Mouse (Mus musculus): ENCODE data around the gene Col4a2. TPM values are rescaled to one million over a fixed set of nuclear protein-coding genes. Genes with fewer than 3 reads are reported as not detected.

Gene Col4a2
- polyA plus RNA-seq, 1 experiment from 2014 or later: 46.4 TPM

- no peak overlapping the region for H3K27ac ChIP-seq
- whole genome bisulfite sequencing: 69% methylated on average over 16 of the region's 16 CpGs
- no peak for ATAC-seq (ENCODE audit: low FRiP score)
Observed at GRCm38 (mm10) chr8:11315179-11315943, 2.8 kb downstream of the Col4a2 start.

DNA sequence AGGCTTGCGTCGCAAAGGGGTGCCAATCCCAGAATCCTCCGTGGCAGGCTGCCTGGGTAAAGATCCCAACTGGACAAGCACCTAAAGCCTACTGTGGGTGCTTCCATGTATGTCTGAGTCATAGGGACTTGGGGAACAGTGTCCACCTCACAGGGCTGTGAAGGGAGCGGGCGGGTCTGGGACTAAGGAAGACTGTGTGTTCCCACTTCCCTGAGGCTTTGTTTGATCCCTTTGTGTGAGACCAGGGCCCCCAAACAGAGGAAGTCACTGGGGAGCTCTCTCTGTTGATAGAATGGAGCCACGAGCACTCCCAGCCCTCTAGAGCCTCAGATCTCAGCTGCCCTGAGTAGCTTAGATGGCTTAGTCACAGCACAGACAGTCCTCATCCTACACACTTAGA is 3.5 kb downstream of the Col4a2 start:
- DNase-seq (ENCODE audit: low spot score) (no peak), ATAC-seq (ENCODE audit: low FRiP score) (no peak)
- no peak overlapping the region for H3K4me3 ChIP-seq (replicated peaks; ENCODE audit: low read length)
- H3K9me3 ChIP-seq (ENCODE audit: control insufficient read depth, low read length): no peaks in the 10 kb centered on the region
- peaks cover 49% of the 10 kb centered on the region for H3K27me3 ChIP-seq (ENCODE audit: control insufficient read depth, insufficient read depth, low read length)
- H3K9ac ChIP-seq: no peak overlapping the region
- H3K4me1 ChIP-seq (replicated peaks; ENCODE audit: control insufficient read depth, insufficient read depth, low read length): peaks cover 11% of the 10 kb centered on the region
- no peak overlapping the region for H3K27ac ChIP-seq
- 78% methylated on average over 6 of the region's 6 CpGs for WGBS
- H3K36me3 ChIP-seq (replicated peaks; ENCODE audit: control insufficient read depth, insufficient read depth): no peaks in the 10 kb centered on the region
- no peak overlapping the region for H3K4me2 ChIP-seq (replicated peaks)

More at GRCm38 (mm10) chr8:11315179-11315943, 2.8 kb downstream of the Col4a2 start:
- Histone ChIP-seq H3K4me2 (replicated peaks) (peak overlapping the region; percentile 97), H3K36me3 (replicated peaks; ENCODE audit: control insufficient read depth, insufficient read depth) (no peaks in the 10 kb centered on the region), H3K4me1 (replicated peaks; ENCODE audit: control insufficient read depth, insufficient read depth, low read length) (peaks cover 11% of the 10 kb centered on the region), H3K27me3 (ENCODE audit: control insufficient read depth, insufficient read depth, low read length) (peaks cover 56% of the 10 kb centered on the region), H3K4me3 (replicated peaks; ENCODE audit: low read length) (no peak overlapping the region), H3K9me3 (ENCODE audit: control insufficient read depth, low read length) (no peaks in the 10 kb centered on the region), H3K9ac (no peak overlapping the region)
- no peak for DNase-seq (ENCODE audit: low spot score)

DNA sequence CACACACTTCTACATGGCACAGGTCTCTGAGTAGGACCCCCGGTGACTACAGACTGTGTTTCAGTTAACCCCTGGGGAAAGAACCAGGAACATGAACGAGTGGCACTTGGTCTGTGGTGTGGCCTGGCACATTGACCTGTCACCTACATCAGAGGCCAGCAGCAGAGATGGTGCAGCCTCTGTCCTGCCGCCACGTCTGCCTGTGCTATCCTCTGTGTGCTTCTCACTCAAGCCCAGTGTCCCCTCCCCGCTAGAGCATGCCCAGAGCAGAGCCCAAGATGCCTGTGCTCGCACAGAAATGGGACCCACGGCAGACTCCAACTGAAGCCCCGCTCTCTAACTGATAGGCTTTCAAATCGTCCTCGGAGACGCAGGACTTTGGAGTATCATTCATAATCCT is 6.8 kb downstream of the Col4a2 start:
- Histone ChIP-seq H3K27ac (no peak overlapping the region), H3K4me2 (replicated peaks) (no peak overlapping the region), H3K4me3 (replicated peaks; ENCODE audit: low read length) (no peak overlapping the region), H3K9ac (no peak overlapping the region), H3K36me3 (replicated peaks; ENCODE audit: control insufficient read depth, insufficient read depth) (no peaks in the 10 kb centered on the region), H3K4me1 (replicated peaks; ENCODE audit: control insufficient read depth, insufficient read depth, low read length) (no peaks in the 10 kb centered on the region), H3K9me3 (ENCODE audit: control insufficient read depth, low read length) (no peaks in the 10 kb centered on the region), H3K27me3 (ENCODE audit: control insufficient read depth, insufficient read depth, low read length) (peaks cover 16% of the 10 kb centered on the region)
- DNase-seq (ENCODE audit: low spot score) (no peak), ATAC-seq (ENCODE audit: low FRiP score) (no peak)
- WGBS: 87% methylated on average over 11 of the region's 11 CpGs

DNA sequence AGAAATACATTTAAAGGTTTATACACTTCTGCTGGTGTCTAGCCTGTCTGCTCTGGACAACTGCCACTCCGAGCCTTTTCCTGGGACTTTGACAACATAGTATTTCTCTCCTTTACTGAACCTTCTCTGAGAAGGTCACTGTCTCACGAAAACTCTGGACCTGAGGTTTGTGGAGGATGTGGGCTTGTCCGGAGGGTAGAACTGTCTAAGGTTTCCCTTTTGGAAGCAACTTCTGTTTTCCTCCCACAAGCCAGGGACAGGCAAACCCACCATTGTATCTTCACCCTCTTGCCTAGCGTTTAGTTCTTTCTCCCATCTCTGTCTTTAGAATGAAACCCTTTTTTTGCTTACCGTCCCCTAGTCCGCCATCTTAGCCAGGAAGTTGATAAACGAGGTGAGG is 9.2 kb downstream of the Col4a2 start:
- 93% methylated on average over 7 of the region's 7 CpGs for WGBS
- ATAC-seq (ENCODE audit: low FRiP score): no peak

GRCm38 (mm10) chr8:11322724-11323585 is 10.3 kb downstream of the Col4a2 start:
- no peak overlapping the region for H3K4me2 ChIP-seq (replicated peaks)

More for the DNA sequence above, 9.2 kb downstream of the Col4a2 start:
- Histone ChIP-seq H3K27me3 (ENCODE audit: control insufficient read depth, insufficient read depth, low read length) (peaks cover under 1% of the 10 kb centered on the region; the same call in 1 of the 2 replicates), H3K9ac (no peak overlapping the region), H3K4me2 (replicated peaks) (no peak overlapping the region), H3K9me3 (ENCODE audit: control insufficient read depth, low read length) (no peaks in the 10 kb centered on the region), H3K4me3 (replicated peaks; ENCODE audit: low read length) (no peak overlapping the region), H3K27ac (no peak overlapping the region), H3K36me3 (replicated peaks; ENCODE audit: control insufficient read depth, insufficient read depth) (no peaks in the 10 kb centered on the region), H3K4me1 (replicated peaks; ENCODE audit: control insufficient read depth, insufficient read depth, low read length) (no peaks in the 10 kb centered on the region)
- no peak for DNase-seq (ENCODE audit: low spot score)

DNA sequence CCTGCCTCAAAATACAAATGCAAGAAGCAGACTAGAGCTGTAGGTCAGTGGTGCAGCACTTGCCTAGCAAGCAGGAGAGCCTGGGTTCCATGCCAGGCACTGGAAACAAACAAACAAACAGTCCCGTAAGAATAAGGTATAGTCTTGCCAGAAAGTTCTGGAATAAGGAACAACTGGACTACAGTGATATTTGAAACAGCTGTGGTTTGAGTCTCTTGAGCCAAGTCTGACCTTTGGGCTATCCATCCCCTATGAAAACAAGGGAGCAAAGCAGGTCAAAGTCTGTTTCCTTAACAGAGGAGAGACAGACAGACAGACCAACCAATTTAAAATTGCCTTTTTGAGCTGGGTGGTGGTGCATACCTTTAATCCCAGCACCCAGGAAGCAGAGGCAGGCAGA is 11.1 kb downstream of the Col4a2 start:
- DNase-seq (ENCODE audit: low spot score): no peak
- H3K27me3 ChIP-seq (ENCODE audit: control insufficient read depth, insufficient read depth, low read length): no peaks in the 10 kb centered on the region
- no peaks in the 10 kb centered on the region for H3K9me3 ChIP-seq (ENCODE audit: control insufficient read depth, low read length)
- 89% methylated on average over 1 of the region's 1 CpGs for WGBS
- no peaks in the 10 kb centered on the region for H3K4me1 ChIP-seq (replicated peaks; ENCODE audit: control insufficient read depth, insufficient read depth, low read length)
- no peak overlapping the region for H3K9ac ChIP-seq
- no peak overlapping the region for H3K4me3 ChIP-seq (replicated peaks; ENCODE audit: low read length)
- H3K36me3 ChIP-seq (replicated peaks; ENCODE audit: control insufficient read depth, insufficient read depth): no peaks in the 10 kb centered on the region
- H3K4me2 ChIP-seq (replicated peaks): no peak overlapping the region
- H3K27ac ChIP-seq: no peak overlapping the region
- ATAC-seq (ENCODE audit: low FRiP score): no peak

More at GRCm38 (mm10) chr8:11322724-11323585, 10.3 kb downstream of the Col4a2 start:
- Histone ChIP-seq H3K27ac (0 out of 2 replicates have a peak overlapping the region, but pooled peaks have one; percentile 17), H3K4me3 (replicated peaks; ENCODE audit: low read length) (no peak overlapping the region), H3K36me3 (replicated peaks; ENCODE audit: control insufficient read depth, insufficient read depth) (no peaks in the 10 kb centered on the region), H3K9me3 (ENCODE audit: control insufficient read depth, low read length) (no peaks in the 10 kb centered on the region), H3K27me3 (ENCODE audit: control insufficient read depth, insufficient read depth, low read length) (no peaks in the 10 kb centered on the region), H3K9ac (no peak overlapping the region), H3K4me1 (replicated peaks; ENCODE audit: control insufficient read depth, insufficient read depth, low read length) (no peaks in the 10 kb centered on the region)
- 93% methylated on average over 5 of the region's 5 CpGs for WGBS
- no peak for ATAC-seq (ENCODE audit: low FRiP score)
- no peak for DNase-seq (ENCODE audit: low spot score)

GRCm38 (mm10) chr8:11324801-11325395 is 12.3 kb downstream of the Col4a2 start:
- Histone ChIP-seq H3K27me3 (ENCODE audit: control insufficient read depth, insufficient read depth, low read length) (no peaks in the 10 kb centered on the region), H3K27ac (no peak overlapping the region), H3K4me2 (replicated peaks) (no peak overlapping the region), H3K36me3 (replicated peaks; ENCODE audit: control insufficient read depth, insufficient read depth) (no peaks in the 10 kb centered on the region), H3K9ac (no peak overlapping the region), H3K4me1 (replicated peaks; ENCODE audit: control insufficient read depth, insufficient read depth, low read length) (no peaks in the 10 kb centered on the region), H3K9me3 (ENCODE audit: control insufficient read depth, low read length) (no peaks in the 10 kb centered on the region), H3K4me3 (replicated peaks; ENCODE audit: low read length) (no peak overlapping the region)
- 77% methylated on average over 6 of the region's 6 CpGs for WGBS
- ATAC-seq (ENCODE audit: low FRiP score): no peak
- no peak for DNase-seq (ENCODE audit: low spot score)

GRCm38 (mm10) chr8:11327298-11327697 is 14.7 kb downstream of the Col4a2 start:
- Histone ChIP-seq H3K9me3 (ENCODE audit: control insufficient read depth, low read length) (no peaks in the 10 kb centered on the region), H3K4me2 (replicated peaks) (no peak overlapping the region), H3K27ac (no peak overlapping the region), H3K4me3 (replicated peaks; ENCODE audit: low read length) (no peak overlapping the region), H3K9ac (no peak overlapping the region), H3K27me3 (ENCODE audit: control insufficient read depth, insufficient read depth, low read length) (no peaks in the 10 kb centered on the region), H3K36me3 (replicated peaks; ENCODE audit: control insufficient read depth, insufficient read depth) (no peaks in the 10 kb centered on the region), H3K4me1 (replicated peaks; ENCODE audit: control insufficient read depth, insufficient read depth, low read length) (no peaks in the 10 kb centered on the region)
- DNase-seq (ENCODE audit: low spot score): no peak
- 58% methylated on average over 4 of the region's 4 CpGs for WGBS
- no peak for ATAC-seq (ENCODE audit: low FRiP score)

All from hindbrain, embryonic 14.5 days (tissue).